Mouse (Mus musculus) adrenal gland, postnatal 25 days (tissue): ENCODE data around the gene Kdr. TPM values are rescaled to one million over a fixed set of nuclear protein-coding genes. Genes with fewer than 3 reads are reported as not detected.
A peak's percentile ranks its signal among the peaks of the same experiment; 100 is the strongest.

Experiments
- DNase-seq: peaks from one replicate; pipeline ENCODE4 v3.0.0; 2021; ENCODE audit warnings: mixed read lengths
- microRNA-seq, 2 experiments: library from miRNA; unstranded; fragments of <30 nt; microRNA quantifications; one replicate each; pipeline ENCODE4 v1.2.0; 2021
- total RNA-seq: library from RNA; stranded (reverse); gene quantifications from 2 replicates; pipeline ENCODE4 v1.2.3, GENCODE M21; 2021

Gene Kdr
- total RNA-seq, 1 experiment from 2014 or later = 78.6 TPM

DNA sequence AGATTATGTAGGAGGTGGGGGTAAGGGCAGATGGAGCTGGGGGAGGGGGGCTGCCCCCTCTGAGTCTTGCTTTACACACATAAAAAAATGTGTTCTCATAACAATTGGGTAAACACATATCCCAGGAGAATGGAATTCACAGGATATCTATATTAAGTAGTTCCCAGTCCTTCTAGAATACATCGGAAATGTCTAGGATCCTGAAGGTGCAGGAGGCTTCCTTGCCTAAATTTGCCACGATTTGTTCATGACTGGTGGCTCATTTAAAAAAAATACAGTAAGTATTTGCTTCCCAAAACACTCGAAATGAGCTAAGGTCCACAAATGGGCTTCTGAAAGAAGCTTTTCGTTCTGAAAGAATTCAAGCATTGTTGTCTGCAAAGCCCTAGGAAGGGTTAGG, 61.0 kb downstream of the Kdr start:
- no peak for DNase-seq

DNA sequence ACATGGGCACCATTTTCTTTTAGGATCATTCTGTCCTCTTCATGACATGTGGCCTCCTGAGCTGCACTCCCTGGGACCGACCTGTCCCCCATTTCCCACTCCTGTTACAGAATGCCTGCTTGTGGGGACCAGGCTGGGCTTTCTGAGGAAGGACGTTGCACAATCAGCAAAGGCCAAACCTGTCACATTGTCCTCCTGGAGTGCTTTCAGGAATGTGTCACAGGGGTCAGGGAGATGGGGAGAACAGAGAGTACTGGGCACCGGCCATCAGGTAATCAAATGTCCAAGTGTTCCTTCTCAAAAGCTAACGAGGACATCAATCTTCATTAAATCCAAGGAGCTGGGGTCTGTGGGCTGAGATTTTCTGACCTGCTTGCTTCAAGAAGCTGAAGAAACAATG, 72.2 kb downstream of the Kdr start:
- no peak for DNase-seq

DNA sequence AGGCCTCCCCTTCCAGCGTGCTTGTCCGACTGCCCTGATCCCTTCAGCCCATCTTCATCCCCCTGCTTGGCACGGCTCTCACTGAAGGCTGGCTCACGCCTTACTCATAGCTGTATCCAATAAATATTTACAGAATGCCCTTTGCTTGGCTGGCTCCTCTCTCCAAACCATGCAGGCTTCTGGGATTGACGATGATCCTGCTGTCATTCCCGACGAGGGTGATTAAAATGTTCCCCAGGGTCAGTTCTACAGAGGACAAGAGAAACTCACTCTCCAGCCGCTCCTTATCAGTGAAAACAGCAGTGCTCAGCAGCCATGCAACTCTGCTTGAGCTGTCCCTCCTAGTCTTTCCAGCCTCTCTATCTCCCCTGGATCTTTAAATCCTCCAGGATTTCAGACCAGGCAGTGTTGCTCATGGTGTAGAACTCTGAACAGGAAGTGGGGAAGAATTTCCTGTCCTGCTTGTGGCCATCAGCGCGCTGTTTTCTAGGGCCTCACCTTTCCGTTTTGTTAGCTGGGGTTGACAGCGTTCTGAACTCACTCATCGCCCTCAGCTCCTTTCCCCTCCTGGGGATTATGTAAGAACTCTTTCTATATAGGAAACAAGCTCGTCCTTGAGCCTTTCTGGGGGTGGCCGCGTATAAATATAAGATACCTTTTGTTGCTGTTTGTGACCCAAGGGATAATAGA, 77.9 kb downstream of the Kdr start:
- DNase-seq = peak; percentile 47

DNA sequence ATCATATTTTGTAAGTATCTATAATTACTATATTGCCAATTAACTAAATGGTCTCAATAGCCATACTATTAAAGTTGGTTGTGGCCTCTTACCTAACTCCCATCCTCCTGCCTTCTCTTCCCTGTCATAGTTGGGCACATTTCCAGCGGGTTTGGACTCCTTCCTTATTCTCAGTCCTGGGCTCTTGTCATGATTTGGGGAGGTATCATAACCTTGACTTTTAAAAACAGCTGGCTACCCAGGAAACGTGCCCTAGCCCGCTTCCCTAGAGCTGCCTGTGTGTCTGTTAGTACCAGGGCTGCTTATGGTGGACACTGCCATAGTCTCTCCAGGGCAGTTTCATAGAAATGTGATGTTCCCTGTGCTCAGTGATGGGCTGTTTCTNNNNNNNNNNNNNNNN, 82.9 kb downstream of the Kdr start:
- DNase-seq = peak; percentile 46

DNA sequence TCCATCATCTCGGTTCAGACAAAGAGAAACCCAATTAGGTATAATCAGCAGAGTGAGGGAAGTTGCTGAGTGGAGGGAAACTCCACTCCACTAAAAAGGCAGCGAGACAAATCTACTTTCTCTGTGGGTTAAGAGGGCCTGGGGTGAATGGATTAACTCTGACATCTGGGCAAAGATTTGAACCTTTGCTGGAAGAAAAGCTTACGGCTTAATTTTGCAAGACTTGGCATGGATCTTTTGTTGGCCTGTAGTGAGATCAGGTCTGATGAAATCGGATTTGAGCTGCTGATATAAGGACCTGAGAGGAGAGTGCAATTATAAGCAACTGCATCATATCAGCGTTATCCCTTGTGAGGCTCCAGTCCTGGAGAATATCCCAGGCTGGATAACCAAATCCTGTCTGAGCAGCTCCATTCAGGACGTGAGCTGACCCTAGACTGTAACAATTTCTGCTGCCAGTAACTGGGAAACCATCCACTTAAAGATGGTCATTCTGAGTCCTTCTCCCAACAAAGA, 85.2 kb downstream of the Kdr start:
- no peak for DNase-seq

Small RNA genes within 50 kb of the gene (microRNA-seq; reads per million reads assigned to microRNA genes)
- gene Gm25374 = 0 reads per million in 2 experiments

Other genes starting within 250 kb of the Kdr start
- gene Srd5a3, start 161.8 kb upstream of the Kdr start, total RNA-seq = 30.9 and 40.2 TPM in 2 replicates
- gene Tmem165, start 205.4 kb upstream of the Kdr start, total RNA-seq = 36.1 and 47.4 TPM in 2 replicates